Mouse (Mus musculus) spleen, adult 2 months (tissue): ENCODE results near the gene Sh3d19. TPM values are rescaled to one million over a fixed set of nuclear protein-coding genes. Genes with fewer than 3 reads are reported as not detected.

Experiments
- DNase-seq, 2 experiments: peaks; one replicate each; pipeline versions ENCODE4 v3.0.0 to v3.0.0-alpha.2; 2012 to 2021; ENCODE audit warnings: low spot score in 2 of 2, low read depth in 1 of 2
- H3K27ac ChIP-seq: fragments of 200-500 bp; 2 replicates; pipeline ENCODE4 v1.5.1; 2012; ENCODE audit warnings: low read length, inconsistent platforms; ENCODE audit not compliant: insufficient read depth
- H3K27me3 ChIP-seq: fragments of 200-500 bp; 2 replicates; pipeline ENCODE4 v1.6.1; 2012; ENCODE audit warnings: mild to moderate bottlenecking, moderate library complexity, low read length, inconsistent platforms; ENCODE audit not compliant: control insufficient read depth, insufficient read depth
- H3K36me3 ChIP-seq: fragments of 200-500 bp; 2 replicates; pipeline ENCODE4 v1.6.1; 2012; ENCODE audit warnings: mild to moderate bottlenecking, low read length, inconsistent platforms; ENCODE audit not compliant: control insufficient read depth, insufficient read depth
- H3K4me1 ChIP-seq: fragments of 200-500 bp; 2 replicates; pipeline ENCODE4 v1.6.1; 2011; ENCODE audit warnings: inconsistent platforms; ENCODE audit not compliant: control insufficient read depth, insufficient read depth, insufficient read length
- H3K4me3 ChIP-seq: fragments of 200-500 bp; 2 replicates; pipeline ENCODE4 v1.5.1; 2011; ENCODE audit warnings: mild to moderate bottlenecking, inconsistent platforms; ENCODE audit not compliant: insufficient read depth, insufficient read length; ENCODE audit errors: extremely low read depth
- CTCF ChIP-seq: fragments of 200-500 bp; IDR thresholded peaks from 2 replicates; pipeline ENCODE4 v1.5.1; 2011; ENCODE audit warnings: mild to moderate bottlenecking, inconsistent platforms; ENCODE audit not compliant: insufficient read depth, insufficient read length, insufficient replicate concordance; ENCODE audit errors: extremely low read depth
- POLR2A ChIP-seq: fragments of 200-500 bp; IDR thresholded peaks from 2 replicates; pipeline ENCODE4 v1.6.1; 2011; ENCODE audit warnings: low read depth, low read length, inconsistent platforms
- WGBS: fragments of 180-500 bp; shearing (Covaris S2); methylation state at CpG from one replicate; pipeline ENCODE4 v1.1.7; 2018; 5-methylcytosine and 5-hydroxymethylcytosine counted together
- polyA plus RNA-seq: library from polyadenylated mRNA; depleted of rRNA; stranded (reverse); fragments of >200 nt; gene quantifications from 2 replicates; pipeline ENCODE4 v1.2.3, GENCODE M21; 2012

Sh3d19 gene
- polyA plus RNA-seq, 1 experiment, result 5.6 TPM

DNA sequence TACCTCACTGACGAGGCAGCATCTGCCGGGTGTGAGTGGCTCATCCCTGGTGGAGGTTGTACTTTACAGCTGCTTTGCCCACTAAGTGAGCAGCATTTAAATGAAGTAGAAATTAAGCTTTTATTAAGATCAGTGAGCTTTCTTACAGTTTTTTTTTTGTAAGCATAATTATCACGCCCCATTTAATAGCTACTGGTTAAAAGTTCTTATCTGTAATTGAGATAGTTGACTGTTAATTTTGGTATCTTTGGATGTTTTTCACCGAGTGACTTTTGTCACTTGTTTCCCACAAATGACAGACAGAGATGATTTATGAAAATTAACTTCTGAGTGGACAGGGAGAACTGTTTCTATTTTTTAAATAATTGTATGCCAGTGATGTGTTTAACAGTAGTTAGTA is 134.0 kb downstream of the Sh3d19 start:
- no peak for TF ChIP-seq POLR2A
- no peak for TF ChIP-seq CTCF
- Histone ChIP-seq H3K27ac (no peak overlapping the region), H3K27me3 (no peaks in the 10 kb centered on the region), H3K4me3 (no peak overlapping the region), H3K4me1 (peaks cover 3% of the 10 kb centered on the region; the same call in 1 of the 2 replicates), H3K36me3 (no peaks in the 10 kb centered on the region)
- DNase-seq, result no peak
- 57% methylated on average over 4 of the region's 4 CpGs for WGBS

DNA sequence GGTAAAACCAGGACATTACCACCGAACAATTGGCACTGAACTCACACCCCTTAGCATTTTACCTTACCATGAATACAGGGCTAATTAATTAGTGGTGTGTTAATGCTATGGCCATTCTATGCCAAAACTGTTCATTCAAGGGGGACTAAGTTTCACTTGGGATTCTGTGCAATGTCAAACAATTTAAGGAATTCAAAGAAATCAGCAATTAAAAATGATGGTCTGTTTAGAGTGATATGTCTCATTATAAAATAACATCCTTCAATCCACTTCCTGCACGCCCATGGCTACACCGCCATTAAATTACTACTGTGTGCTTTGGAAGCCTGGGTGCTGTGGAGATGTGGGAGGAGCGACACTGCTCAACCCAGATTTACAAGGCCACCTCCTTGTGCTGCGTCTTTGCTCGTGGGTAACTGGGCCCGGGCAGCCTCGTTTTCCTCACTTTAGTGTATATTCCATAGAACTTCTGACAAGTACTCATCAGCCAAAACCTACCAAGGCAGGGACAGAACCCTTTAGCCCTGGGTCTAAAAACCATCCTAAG is 135.2 kb downstream of the Sh3d19 start:
- WGBS, result 96% methylated on average over 8 of the region's 8 CpGs
- H3K4me3 ChIP-seq, result no peak overlapping the region
- H3K36me3 ChIP-seq, result no peaks in the 10 kb centered on the region
- peaks cover 3% of the 10 kb centered on the region; the same call in 1 of the 2 replicates for H3K4me1 ChIP-seq
- no peaks in the 10 kb centered on the region for H3K27me3 ChIP-seq
- no peak for TF ChIP-seq POLR2A
- no peak for TF ChIP-seq CTCF
- no peak for DNase-seq
- no peak overlapping the region for H3K27ac ChIP-seq

DNA sequence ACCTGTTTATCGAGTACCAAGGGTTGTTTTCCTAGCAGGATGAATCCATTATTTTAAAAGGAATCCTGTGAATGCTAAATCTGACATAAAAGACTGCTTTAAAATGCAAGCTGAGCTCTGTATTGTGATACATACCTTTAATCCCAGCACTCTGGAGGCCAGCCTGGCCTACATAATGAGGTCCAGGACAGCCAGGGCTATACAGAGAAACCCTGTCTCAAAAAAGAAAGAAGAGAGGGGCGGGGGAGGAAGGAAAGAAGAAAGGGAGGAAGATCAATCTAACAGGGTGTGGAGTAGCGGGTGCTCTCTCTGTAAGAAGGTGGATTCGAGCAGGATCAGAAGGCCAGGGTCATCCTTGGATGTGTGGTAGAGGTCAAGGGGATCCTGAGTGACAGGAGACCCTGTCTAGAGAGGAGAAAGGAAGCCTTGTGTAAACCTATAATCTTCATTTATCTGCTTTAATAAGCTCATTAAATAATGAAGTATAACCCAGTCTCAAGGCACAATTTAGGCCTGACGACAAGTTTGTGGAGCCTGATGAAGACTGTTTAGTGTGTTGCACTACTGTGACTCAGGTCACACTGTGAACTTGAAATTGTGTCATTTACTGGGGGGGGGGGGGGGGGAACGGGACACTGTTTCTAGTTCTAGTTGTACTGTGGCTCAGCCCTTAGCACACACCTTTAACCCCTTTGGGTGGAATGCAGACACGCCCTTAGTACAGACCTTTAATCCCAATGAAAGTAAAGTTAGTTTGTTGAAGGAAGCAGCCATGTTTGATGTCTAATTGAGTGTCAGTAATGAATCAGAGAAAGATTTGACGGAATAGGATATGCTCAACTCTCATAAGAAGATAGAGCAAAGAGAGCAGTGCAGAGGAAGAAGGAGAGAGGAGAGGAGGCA is 137.0 kb downstream of the Sh3d19 start:
- Histone ChIP-seq H3K27ac (no peak overlapping the region), H3K27me3 (no peaks in the 10 kb centered on the region), H3K4me3 (no peak overlapping the region), H3K36me3 (no peaks in the 10 kb centered on the region), H3K4me1 (peaks cover 3% of the 10 kb centered on the region; the same call in 1 of the 2 replicates)
- DNase-seq, result no peak
- 83% methylated on average over 8 of the region's 8 CpGs for WGBS
- TF ChIP-seq POLR2A (no peak), CTCF (no peak)

DNA sequence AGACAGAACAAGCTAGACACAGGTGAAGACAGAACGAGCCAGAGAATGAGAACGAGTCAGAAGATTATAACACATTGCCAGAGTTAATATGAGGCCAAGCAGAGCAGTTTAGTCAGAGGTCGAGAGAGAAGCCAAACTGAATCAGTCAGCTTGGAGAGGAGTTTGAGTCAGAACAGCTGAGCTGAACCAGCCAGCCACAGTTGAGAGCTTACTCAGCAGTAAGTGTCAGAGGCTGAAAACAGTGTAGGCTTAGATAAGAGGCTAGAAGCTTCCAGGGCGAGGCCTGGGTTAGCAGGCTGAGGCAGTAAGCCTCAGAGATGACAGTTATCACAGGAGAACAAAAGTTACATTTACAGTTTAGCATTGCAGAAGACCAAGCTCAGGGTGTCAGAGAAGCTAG is 137.7 kb downstream of the Sh3d19 start:
- Histone ChIP-seq H3K4me3 (no peak overlapping the region), H3K4me1 (peaks cover 3% of the 10 kb centered on the region; the same call in 1 of the 2 replicates), H3K36me3 (no peaks in the 10 kb centered on the region), H3K27ac (0 out of 2 replicates have a peak overlapping the region, but pooled peaks have one; percentile 19), H3K27me3 (no peaks in the 10 kb centered on the region)
- TF ChIP-seq CTCF (no peak), POLR2A (no peak)
- no peak for DNase-seq
- WGBS, result 80% methylated on average over 4 of the region's 4 CpGs

DNA sequence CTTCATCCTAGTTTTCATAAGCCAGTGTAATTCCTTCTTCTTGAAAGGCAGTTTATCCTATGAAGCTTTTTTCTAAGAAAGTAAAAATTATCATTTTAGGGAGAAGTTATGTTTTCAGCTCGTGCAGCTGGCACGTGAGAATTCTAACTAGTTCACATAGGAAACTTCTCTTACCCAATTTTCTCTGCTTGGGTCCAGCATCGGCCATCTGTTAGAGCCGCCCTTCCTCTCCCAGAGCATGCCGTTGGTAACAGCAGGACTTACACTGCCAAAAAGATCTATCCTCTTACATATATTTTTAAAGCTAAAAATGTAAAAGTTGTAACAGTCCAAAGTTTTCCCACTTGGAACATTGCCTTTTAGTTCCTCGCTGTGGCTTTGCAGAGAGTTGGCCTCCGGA is 138.2 kb downstream of the Sh3d19 start:
- Histone ChIP-seq H3K4me3 (no peak overlapping the region), H3K27me3 (no peaks in the 10 kb centered on the region), H3K27ac (0 out of 2 replicates have a peak overlapping the region, but pooled peaks have one; percentile 19), H3K4me1 (no peaks in the 10 kb centered on the region; the same call in 1 of the 2 replicates), H3K36me3 (no peaks in the 10 kb centered on the region)
- WGBS, result 86% methylated on average over 7 of the region's 7 CpGs
- DNase-seq, result no peak
- TF ChIP-seq POLR2A (no peak), CTCF (no peak)

DNA sequence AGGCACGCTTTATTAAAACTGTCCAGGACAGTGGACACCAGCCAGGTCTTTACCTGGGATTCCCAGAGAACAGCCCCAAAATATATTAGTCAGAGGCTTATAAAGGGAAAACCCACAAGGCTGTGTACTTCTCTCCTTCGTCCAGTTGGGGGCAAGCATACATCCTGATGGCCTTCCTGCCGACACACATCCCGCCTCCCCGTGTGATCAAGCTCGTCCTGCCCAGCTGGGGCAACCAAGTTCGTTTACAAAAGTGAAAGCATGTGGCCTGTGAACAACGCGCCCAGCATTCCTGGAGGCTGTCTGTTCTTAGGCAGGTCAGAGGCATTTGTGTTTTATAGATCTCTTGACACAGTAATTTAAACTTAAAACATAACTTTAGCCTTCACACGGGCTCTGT is 139.2 kb downstream of the Sh3d19 start:
- Histone ChIP-seq H3K27me3 (no peaks in the 10 kb centered on the region), H3K27ac (no peak overlapping the region), H3K4me3 (peak overlapping the region; percentile 27; the same call in 1 of the 2 replicates), H3K36me3 (no peaks in the 10 kb centered on the region), H3K4me1 (no peaks in the 10 kb centered on the region)
- TF ChIP-seq POLR2A (no peak), CTCF (0 out of 2 replicates have a peak, but pooled peaks have one; percentile 3)
- WGBS, result 12% methylated on average over 10 of the region's 10 CpGs
- peak; percentile 29 to 42 for DNase-seq
